Mouse (Mus musculus) NIH3T3 (cell line): ENCODE results near the gene Hes7.
A peak's percentile ranks its signal among the peaks of the same experiment; 100 is the strongest.

ENCODE experiments used
- DNase-seq: peaks from one replicate; pipeline ENCODE4 v3.0.0-alpha.2; 2012; ENCODE audit warnings: low read depth

The Hes7 gene

GRCm38 (mm10) chr11:69101604-69102402 lies 18.4 kb upstream of the Hes7 start:
- no peak for DNase-seq

- DNase-seq, result no peak
Observed at GRCm38 (mm10) chr11:69102403-69102725, 17.8 kb upstream of the Hes7 start.

- no peak for DNase-seq
Observed at GRCm38 (mm10) chr11:69103121-69103520, 17.1 kb upstream of the Hes7 start.

- no peak for DNase-seq
Observed at GRCm38 (mm10) chr11:69103531-69104435, 16.4 kb upstream of the Hes7 start.

- DNase-seq, result no peak
Observed at GRCm38 (mm10) chr11:69104487-69104886, 15.7 kb upstream of the Hes7 start.

GRCm38 (mm10) chr11:69105227-69105626 lies 15.0 kb upstream of the Hes7 start:
- no peak for DNase-seq

- no peak for DNase-seq
Observed at GRCm38 (mm10) chr11:69105796-69106195, 14.4 kb upstream of the Hes7 start.

GRCm38 (mm10) chr11:69106299-69106698 lies 13.9 kb upstream of the Hes7 start:
- DNase-seq, result no peak

- DNase-seq, result no peak
Observed at GRCm38 (mm10) chr11:69106842-69107241, 13.4 kb upstream of the Hes7 start.

- no peak for DNase-seq
Observed at GRCm38 (mm10) chr11:69107676-69108075, 12.5 kb upstream of the Hes7 start.

GRCm38 (mm10) chr11:69108223-69108622 lies 12.0 kb upstream of the Hes7 start:
- no peak for DNase-seq

- DNase-seq, result no peak
Observed at GRCm38 (mm10) chr11:69109032-69109900, 10.9 kb upstream of the Hes7 start.

GRCm38 (mm10) chr11:69110319-69111046 lies 9.7 kb upstream of the Hes7 start:
- peak; percentile 87 for DNase-seq

GRCm38 (mm10) chr11:69111051-69111810 lies 9.0 kb upstream of the Hes7 start:
- no peak for DNase-seq

GRCm38 (mm10) chr11:69111865-69112264 lies 8.3 kb upstream of the Hes7 start:
- no peak for DNase-seq

- peak; percentile 55 for DNase-seq
Observed at GRCm38 (mm10) chr11:69114018-69114417, 6.2 kb upstream of the Hes7 start.

GRCm38 (mm10) chr11:69114621-69115020 lies 5.6 kb upstream of the Hes7 start:
- no peak for DNase-seq

GRCm38 (mm10) chr11:69116843-69117242 lies 3.4 kb upstream of the Hes7 start:
- no peak for DNase-seq

GRCm38 (mm10) chr11:69117737-69118695 lies 2.2 kb upstream of the Hes7 start:
- DNase-seq, result peak; percentile 65

- DNase-seq, result peak; percentile 93
Observed at GRCm38 (mm10) chr11:69118765-69119164, 1.4 kb upstream of the Hes7 start.
